Mouse (Mus musculus): ENCODE results near the gene Agl. TPM values are rescaled to one million over a fixed set of nuclear protein-coding genes. Genes with fewer than 3 reads are reported as not detected.
"Not testable (repeated sequence)": the region's sequence is repeated elsewhere in the genome, so short reads cannot be mapped to it uniquely, and the experiment has no call there.

The Agl gene
- total RNA-seq, 2 experiments from 2014 or later: 12.5 to 26.1 TPM

- peak; percentile 87 for ATAC-seq (replicated peaks; ENCODE audit: poor library complexity, severe bottlenecking)
Observed at GRCm38 (mm10) chr3:116751191-116751860, 56.6 kb downstream of the Agl start.

GRCm38 (mm10) chr3:116748391-116749170, 59.4 kb downstream of the Agl start:
- peak; percentile 78 for ATAC-seq (replicated peaks; ENCODE audit: poor library complexity, severe bottlenecking)

- not testable (repeated sequence) for ATAC-seq (replicated peaks; ENCODE audit: poor library complexity, severe bottlenecking)
Observed at GRCm38 (mm10) chr3:116747648-116748047, 60.3 kb downstream of the Agl start.

GRCm38 (mm10) chr3:116740963-116741362, 67.0 kb downstream of the Agl start:
- ATAC-seq (replicated peaks; ENCODE audit: poor library complexity, severe bottlenecking): no peak

- 0 out of 2 replicates have a peak, but pooled peaks have one; percentile 23 for ATAC-seq (replicated peaks; ENCODE audit: poor library complexity, severe bottlenecking)
Observed at GRCm38 (mm10) chr3:116740106-116740505, 67.9 kb downstream of the Agl start.

GRCm38 (mm10) chr3:116737326-116737731, 70.6 kb downstream of the Agl start:
- peak; percentile 98 for ATAC-seq (replicated peaks; ENCODE audit: poor library complexity, severe bottlenecking)

- peak; percentile 58 for ATAC-seq (replicated peaks; ENCODE audit: poor library complexity, severe bottlenecking)
Observed at GRCm38 (mm10) chr3:116729483-116730174, 78.3 kb downstream of the Agl start.

- ATAC-seq (replicated peaks; ENCODE audit: poor library complexity, severe bottlenecking): 0 out of 2 replicates have a peak, but pooled peaks have one; percentile 26
Observed at GRCm38 (mm10) chr3:116726807-116727206, 81.2 kb downstream of the Agl start.

- no peak for ATAC-seq (replicated peaks; ENCODE audit: poor library complexity, severe bottlenecking)
Observed at GRCm38 (mm10) chr3:116723496-116724481, 84.2 kb downstream of the Agl start.

GRCm38 (mm10) chr3:116722980-116723379, 85.0 kb downstream of the Agl start:
- ATAC-seq (replicated peaks; ENCODE audit: poor library complexity, severe bottlenecking): no peak

- no peak for ATAC-seq (replicated peaks; ENCODE audit: poor library complexity, severe bottlenecking)
Observed at GRCm38 (mm10) chr3:116718951-116719350, 89.0 kb downstream of the Agl start.

GRCm38 (mm10) chr3:116713031-116713430, 94.9 kb downstream of the Agl start:
- ATAC-seq (replicated peaks; ENCODE audit: poor library complexity, severe bottlenecking): no peak

GRCm38 (mm10) chr3:116712436-116712881, 95.5 kb downstream of the Agl start, which contains the start of gene Slc35a3:
TSS of gene Slc35a3 (minus strand) at chr3:116712831.
- no peak for ATAC-seq (replicated peaks; ENCODE audit: poor library complexity, severe bottlenecking)

GRCm38 (mm10) chr3:116711624-116712435, 96.1 kb downstream of the Agl start:
- peak; percentile 93 for ATAC-seq (replicated peaks; ENCODE audit: poor library complexity, severe bottlenecking)

- 0 out of 2 replicates have a peak, but pooled peaks have one; percentile 10 for ATAC-seq (replicated peaks; ENCODE audit: poor library complexity, severe bottlenecking)
Observed at GRCm38 (mm10) chr3:116710941-116711340, 97.0 kb downstream of the Agl start.

GRCm38 (mm10) chr3:116705637-116706204, 102.2 kb downstream of the Agl start:
- no peak for ATAC-seq (replicated peaks; ENCODE audit: poor library complexity, severe bottlenecking)

GRCm38 (mm10) chr3:116703835-116704234, 104.1 kb downstream of the Agl start:
- ATAC-seq (replicated peaks; ENCODE audit: poor library complexity, severe bottlenecking): no peak

- ATAC-seq (replicated peaks; ENCODE audit: poor library complexity, severe bottlenecking): no peak
Observed at GRCm38 (mm10) chr3:116702647-116703272, 105.2 kb downstream of the Agl start.

Data from granulocyte monocyte progenitor cell, adult 5-6 weeks (primary cell).